Mouse (Mus musculus) heart, adult 11 months (tissue): ENCODE results near the gene Macf1.

Experiments used
- DNase-seq: peaks from one replicate; pipeline ENCODE4 v3.0.0; 2022

The Macf1 gene

DNA sequence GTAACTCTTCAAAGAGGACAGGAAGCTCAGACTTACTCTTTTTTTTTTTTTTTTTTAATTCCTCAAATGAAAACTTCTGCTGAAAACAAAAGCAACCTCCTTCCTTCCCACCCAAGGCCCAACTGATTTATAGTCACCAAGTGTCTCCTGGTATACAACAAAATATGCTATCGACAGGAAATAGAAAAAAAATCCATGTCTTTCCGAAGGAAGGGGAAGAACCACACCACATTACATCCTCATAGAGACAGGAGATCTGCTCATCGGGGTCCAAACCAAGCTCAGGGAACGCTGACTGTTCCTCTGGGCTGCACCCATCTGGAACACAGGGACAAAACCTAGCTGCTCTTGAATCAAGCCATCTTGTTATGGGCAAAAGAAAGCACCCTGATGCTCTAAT is 50.3 kb downstream of the Macf1 start:
- peak; percentile 80 for DNase-seq

GRCm38 (mm10) chr4:123633370-123633769 is 50.8 kb downstream of the Macf1 start:
- DNase-seq: peak; percentile 98

DNA sequence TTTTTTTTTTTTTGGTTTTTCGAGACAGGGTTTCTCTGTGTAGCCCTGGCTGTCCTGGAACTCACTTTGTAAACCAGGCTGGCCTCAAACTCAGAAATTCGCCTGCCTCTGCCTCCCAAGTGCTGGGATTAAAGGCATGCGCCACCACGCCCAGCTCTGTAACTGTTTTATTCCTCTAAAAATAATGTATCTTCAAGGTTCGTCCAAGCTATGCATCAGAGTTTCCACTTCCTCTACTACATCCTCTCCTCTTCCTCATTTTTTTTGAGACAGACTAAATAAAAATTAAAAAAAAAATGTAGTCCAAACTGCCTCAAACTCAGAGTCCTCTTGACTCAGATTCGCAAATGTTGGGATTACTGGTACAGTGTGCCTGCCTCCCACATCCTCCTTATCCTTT is 52.0 kb downstream of the Macf1 start:
- peak; percentile 67 for DNase-seq

GRCm38 (mm10) chr4:123631654-123632053 is 52.5 kb downstream of the Macf1 start:
- DNase-seq: peak; percentile 89

DNA sequence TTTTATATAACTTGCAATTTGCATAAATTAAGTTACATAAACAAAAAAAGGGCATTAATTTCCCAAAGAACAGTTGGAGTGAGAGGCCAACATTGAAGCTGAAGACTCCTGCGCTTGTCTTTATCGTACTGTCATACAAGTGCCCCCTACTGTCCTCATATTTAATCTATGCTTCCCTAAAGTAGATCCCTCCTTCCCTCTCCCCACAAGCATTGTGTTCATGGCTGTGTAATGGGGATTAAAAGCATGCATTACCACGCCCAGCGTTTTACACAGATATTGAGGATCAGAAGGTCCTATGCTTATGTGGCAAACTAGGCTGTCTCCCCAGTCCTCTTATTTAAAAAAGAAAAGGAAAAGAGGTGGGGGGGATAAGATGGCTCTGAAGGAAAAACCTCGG is 56.5 kb downstream of the Macf1 start:
- DNase-seq: no peak

- DNase-seq: peak; percentile 80
Measured at GRCm38 (mm10) chr4:123625332-123626072, 58.7 kb downstream of the Macf1 start.

DNA sequence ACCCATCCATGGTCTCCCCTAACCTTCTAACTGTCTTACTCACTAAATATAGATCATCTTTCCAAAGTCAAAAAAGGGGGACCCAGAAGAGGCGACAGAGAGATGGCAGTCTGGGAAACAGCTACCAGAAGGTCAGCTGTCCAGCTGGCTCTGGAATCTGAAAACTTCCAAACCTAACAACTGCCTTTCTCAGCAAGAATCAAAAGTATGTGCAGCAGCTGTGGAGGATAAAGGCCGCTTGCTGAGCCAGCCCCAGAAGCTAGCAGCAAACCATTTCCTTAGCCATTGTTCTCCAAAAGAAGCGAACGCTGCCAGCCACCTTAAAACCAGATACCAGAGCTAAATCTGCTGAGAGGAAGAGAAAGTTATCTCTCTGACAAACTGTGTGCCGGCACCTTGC is 59.7 kb downstream of the Macf1 start:
- peak; percentile 95 for DNase-seq

GRCm38 (mm10) chr4:123623742-123624151 is 60.4 kb downstream of the Macf1 start:
- DNase-seq: peak; percentile 91

- peak; percentile 77 for DNase-seq
Measured at GRCm38 (mm10) chr4:123621732-123622131, 62.4 kb downstream of the Macf1 start.

GRCm38 (mm10) chr4:123617727-123618389 is 66.3 kb downstream of the Macf1 start:
- peak; percentile 64 for DNase-seq

DNA sequence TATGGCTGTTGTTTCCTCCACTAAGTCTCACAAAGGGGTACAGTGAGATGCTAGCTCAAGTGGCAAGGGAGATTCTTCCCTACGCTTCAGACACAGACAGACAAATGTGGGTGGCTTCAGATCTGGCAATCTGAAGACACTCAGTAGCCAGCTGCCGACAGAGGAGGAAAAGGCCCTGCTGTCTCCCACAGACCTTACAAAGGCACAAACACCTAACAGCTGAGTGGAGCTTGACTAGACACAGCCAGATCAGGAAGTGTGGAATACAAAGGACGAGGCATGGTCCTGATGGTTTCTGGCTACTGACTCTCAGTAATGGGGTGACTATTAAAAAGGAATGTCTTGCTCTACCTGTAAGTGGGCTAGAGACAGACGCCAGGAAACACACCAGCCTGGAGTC is 67.2 kb downstream of the Macf1 start:
- DNase-seq: peak; percentile 76

DNA sequence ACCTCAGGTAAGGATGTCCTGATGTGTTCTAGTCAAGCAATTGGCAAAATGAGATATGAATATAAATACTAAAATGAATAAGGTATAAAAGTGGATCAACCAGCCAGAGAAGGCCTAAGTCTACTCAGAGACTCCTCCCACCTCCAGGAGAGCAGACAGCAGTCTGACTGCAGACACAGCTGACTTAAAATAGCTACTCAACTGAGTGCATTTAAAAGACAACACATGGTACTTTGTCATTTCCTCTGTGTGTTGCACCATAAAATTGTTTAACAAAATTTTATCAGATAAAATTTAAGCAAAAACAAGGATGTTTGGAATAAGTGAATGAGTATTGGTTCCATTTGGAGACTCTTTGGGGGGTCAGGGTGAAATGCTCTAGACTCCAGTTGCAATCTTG is 67.7 kb downstream of the Macf1 start:
- peak; percentile 74 for DNase-seq

DNA sequence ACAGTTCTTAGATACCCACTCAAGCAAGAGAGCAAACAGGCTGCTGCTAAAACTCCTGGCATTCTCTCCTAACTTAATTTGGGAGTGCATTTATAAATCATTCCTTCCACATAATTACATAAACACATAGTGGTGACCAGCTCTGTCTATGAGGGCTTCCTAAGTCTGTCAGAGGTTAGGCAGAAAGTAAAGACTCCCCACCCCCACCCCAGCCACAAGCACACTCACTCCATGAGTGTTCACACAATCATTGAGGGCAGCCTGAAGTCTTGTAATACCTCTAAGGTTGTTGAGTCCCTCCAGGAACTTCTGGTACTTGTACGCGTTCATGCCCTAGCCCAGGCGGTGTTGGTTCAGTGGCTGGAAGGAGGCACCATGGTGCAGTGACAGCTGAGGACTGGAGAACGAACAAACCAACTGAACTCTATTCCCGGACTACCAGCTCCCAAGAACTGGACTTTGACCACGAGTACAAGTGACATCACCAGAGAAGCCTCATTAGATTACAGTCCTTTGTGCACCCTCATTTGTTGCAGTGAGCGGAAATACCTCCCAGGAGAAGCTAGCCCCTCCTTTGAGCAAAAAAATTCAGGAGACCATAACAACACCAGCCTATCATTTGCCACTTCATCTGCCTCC is 70.7 kb downstream of the Macf1 start:
- DNase-seq: peak; percentile 68

DNA sequence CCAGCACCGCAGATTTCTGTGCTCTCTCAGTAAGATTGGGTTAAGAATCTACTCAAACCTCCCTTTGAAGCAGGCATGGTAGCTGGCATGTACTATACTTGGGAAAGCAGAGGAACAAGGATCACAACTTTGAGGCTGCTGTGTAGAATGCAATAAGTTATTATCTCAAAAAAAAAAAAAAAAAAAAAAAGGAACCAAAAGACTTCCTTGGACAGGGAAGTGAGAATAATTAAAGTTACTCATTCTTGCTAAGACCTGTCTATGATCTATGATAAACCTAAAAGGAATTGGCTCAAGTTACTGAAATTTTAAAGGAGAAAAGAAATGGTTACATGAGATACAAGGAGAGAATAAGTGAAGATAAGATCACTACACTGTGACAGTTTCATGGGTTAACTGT is 72.2 kb downstream of the Macf1 start:
- no peak for DNase-seq

DNA sequence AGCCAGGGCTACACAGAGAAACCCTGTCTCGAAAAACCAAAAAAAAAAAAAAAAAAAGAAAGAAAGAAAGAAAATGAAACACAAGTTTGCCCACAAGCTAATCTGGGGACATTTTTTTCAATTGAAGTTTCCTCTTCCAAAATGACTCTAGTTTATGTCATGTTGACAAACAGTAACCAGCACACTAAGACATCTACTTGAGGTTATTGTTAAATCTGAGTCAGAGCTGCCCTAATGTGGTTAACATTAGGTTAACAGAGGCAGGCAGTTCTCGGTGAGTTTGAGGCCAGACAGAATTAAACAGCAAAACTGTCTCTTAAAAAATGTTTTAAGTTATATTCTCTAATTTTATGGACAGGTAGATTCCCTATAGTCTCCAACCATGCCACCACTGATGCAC is 72.9 kb downstream of the Macf1 start:
- DNase-seq: no peak

DNA sequence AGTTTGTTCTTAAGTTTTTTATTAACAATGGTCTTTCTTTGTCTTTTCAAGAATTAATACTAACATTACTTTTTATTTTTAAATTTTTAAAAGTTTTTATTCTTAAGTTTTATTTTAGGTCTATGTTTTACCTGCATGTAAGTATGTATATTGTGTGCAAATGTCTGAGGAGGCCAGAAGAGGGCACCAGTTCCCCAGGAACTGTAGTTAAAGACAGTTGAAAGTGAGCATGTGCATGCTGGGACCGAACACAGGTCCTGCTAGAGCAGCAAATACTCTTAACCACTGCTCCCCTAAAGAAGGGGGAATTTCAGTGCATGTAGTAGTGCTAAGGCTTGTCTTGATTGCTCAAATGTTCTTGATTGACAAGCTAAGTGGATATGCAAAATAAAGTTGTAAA is 77.0 kb downstream of the Macf1 start:
- peak; percentile 67 for DNase-seq

DNA sequence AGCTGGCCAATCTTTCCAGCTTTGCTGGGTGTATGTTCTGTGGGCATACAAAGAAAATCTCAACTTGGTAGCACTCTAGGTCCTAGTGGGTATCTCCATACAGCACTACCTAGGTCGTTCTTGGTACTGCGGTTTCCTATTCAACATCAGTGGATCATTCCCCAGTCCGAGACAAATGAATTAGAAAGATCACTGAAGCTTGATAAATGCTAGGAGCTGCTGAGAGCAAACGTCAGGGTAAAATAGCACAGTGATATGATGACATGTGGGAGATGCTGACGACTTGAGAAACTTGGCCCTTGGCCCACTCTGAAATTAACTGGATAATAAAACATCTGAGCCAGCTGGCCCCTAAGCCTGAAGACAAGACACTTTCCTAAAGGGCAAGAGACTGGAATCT is 78.2 kb downstream of the Macf1 start:
- DNase-seq: peak; percentile 77

DNA sequence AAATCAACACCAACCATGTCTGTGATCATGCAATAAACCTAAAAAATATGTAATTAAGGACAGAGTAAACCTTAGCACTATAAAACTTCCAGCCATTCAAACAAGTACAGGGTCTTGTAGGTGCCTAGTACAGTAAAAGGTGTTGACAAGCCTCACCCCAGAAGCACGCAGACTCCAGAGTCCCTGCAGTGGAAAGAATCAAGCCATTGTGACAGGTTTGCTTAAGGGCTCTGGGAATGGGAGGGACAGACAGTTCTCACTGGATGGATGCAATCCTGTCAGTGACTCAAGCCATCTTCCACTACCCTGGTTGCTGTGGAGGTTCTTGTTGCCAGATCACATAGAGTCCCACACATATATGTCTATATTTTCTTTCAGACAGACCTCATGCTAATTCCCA is 78.9 kb downstream of the Macf1 start:
- DNase-seq: peak; percentile 50

DNA sequence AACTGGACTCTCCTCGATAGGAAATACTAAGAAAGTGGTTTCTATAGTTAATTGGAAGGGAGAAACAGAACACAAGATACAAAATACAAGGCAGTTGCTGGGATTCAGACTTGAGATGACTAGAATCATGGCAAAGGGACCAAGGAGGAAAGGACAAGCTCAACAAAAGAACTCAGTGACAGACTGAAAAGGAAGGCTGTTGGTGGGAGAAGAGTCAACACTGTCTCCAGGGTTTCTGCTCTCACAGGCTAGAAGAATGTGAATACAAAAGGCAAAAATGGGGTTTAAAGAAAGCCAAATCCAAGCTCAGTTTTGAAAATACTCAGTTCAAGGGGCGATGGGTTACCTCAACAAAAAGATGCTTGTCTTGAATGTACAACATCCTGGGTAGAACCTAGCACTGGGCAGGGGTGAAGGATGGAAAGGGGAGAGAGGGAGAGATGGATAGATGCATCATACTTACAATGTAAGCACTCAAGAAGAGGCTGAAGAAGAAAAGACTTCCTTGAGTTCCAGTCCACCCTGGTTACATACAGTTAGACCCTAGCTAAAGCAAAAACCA is 81.4 kb downstream of the Macf1 start:
- peak; percentile 4 for DNase-seq

- peak; percentile 84 for DNase-seq
Measured at GRCm38 (mm10) chr4:123601036-123601435, 83.1 kb downstream of the Macf1 start.

- peak; percentile 61 for DNase-seq
Measured at GRCm38 (mm10) chr4:123598519-123599228, 85.5 kb downstream of the Macf1 start.

- DNase-seq: peak; percentile 86
Measured at GRCm38 (mm10) chr4:123594381-123594806, 89.8 kb downstream of the Macf1 start.

DNA sequence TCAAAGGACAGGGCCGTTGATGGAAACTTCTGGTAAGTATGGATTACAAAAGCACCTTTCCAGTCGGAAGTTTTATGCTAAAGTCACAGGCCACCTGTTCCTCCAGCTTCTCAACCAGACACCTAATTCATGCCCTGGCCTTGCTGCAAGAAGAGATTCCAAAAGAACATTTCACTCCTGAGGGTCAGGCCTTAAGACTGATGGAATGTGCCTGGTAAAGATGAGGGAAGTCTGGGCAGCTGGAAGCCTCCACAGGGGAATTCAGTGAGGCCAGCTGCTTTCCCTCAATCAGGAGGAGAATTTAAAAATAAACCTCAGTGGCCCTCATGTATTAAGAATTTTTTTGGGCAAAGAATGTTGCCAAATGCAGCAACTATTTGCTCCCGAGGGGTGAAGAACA is 90.5 kb downstream of the Macf1 start:
- peak; percentile 96 for DNase-seq
